Mouse (Mus musculus) central nervous system, embryonic 14 days (tissue): Measurements from ENCODE around the gene Vps4b. TPM values are rescaled to one million over a fixed set of nuclear protein-coding genes. Genes with fewer than 3 reads are reported as not detected.

Experiments used
- polyA plus RNA-seq: library from polyadenylated mRNA; depleted of rRNA; stranded (reverse); fragments of >200 nt; gene quantifications from 2 replicates; pipeline ENCODE4 v1.2.3, GENCODE M21; 2012; rRNA removed

Gene Vps4b
- polyA plus RNA-seq: 29.4 and 31.6 TPM in 2 replicates

DNA sequence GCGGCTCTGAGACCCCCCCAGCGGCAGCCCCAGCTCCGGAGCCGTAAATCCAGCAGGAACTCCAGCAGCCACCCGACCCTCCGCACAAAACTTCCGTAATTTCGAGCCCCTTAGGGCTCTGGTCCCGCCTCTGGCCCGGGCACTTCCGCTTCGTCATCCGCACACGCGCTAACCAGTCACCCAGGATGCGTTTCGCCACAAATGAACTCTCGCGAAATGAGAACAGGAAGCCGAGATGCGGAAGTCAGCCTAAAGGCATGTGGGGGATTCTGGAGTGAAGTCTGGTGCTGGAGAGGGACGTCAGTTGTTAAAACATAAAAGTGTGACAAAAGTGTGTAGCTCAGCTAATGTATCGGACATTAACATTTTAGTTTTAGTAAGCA is at the start of gene Vps4b:
TSS of gene Vps4b (minus strand) at position 187 of the 383 bp plus-strand sequence.

DNA sequence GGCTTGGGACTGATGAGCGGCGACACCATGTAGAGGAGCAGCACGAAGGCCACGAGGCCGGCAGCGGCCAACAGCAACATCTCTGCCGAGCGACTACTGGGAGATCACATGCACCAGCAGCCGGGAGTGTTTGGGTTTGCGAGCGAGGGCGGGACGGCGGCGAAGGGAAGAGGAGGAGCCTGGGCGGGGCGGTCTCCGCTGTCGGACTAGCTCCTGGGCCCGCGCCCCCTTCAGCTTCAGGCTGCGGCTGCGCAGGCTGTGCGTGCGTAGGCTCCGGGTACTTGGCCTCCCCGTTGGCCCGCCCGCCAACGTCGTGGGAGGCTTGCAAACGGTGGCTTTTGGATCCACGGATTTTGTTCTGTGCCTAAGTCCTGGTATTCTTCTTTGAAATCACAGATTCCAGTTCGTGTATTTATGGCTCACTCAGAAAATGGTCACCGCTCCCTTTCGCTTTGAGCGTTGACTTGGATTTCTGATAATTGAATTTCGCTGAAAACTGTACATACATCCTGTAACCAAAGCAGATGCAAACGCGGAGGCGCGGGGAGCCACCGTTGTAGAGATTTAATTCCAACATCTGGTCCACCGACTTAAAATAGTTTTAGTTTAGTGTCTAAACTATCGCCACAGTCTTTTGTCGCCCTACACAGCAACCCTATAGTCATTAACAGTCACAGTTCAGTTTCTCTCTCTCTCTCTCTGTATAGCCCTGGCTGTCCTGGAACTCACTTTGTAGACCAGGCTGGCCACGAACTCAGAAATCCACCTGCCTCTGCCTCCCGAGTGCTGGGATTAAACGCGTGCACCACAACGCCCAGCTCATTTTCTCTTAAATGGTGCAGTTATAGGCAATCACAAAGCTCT is 36.7 kb downstream of the Vps4b start, which contains the start of gene Kdsr:
TSS of gene Kdsr (minus strand) at position 156 of the 864 bp plus-strand sequence.

Other genes with a start within 250 kb of the Vps4b start
- 4.6 and 5.3 TPM in 2 replicates for gene Bcl2, start 82.5 kb downstream of the Vps4b start, polyA plus RNA-seq
- gene Kdsr, start 37.0 kb downstream of the Vps4b start, polyA plus RNA-seq: 9.1 and 9.2 TPM in 2 replicates
- gene Serpinb5, start 64.4 kb upstream of the Vps4b start, polyA plus RNA-seq: 0.02 and 0.49 TPM in 2 replicates
- 0.45 TPM in 1 of 2 replicates, not detected in the other for gene Serpinb12, start 137.7 kb upstream of the Vps4b start, polyA plus RNA-seq
- not detected in 2 replicates for gene Serpinb13, start 184.3 kb upstream of the Vps4b start, polyA plus RNA-seq